Mouse (Mus musculus) cerebellum, adult 11 months (tissue): ENCODE measurements around the gene Cd44.

Source experiments
- DNase-seq: peaks from one replicate; pipeline ENCODE4 v3.0.0; 2022

Gene Cd44

GRCm38 (mm10) chr2:102867396-102868088 lies 33.9 kb downstream of the Cd44 start:
- DNase-seq = no peak

- no peak for DNase-seq
These were observed 34.9 kb downstream of the Cd44 start for GRCm38 (mm10) chr2:102866594-102866993.

- no peak for DNase-seq
These were observed 36.1 kb downstream of the Cd44 start for GRCm38 (mm10) chr2:102865354-102865752.

- no peak for DNase-seq
These were observed 36.6 kb downstream of the Cd44 start for GRCm38 (mm10) chr2:102864695-102865353.

- DNase-seq = no peak
These were observed 37.4 kb downstream of the Cd44 start for GRCm38 (mm10) chr2:102864036-102864435.

- no peak for DNase-seq
These were observed 37.9 kb downstream of the Cd44 start for GRCm38 (mm10) chr2:102863583-102863982.

- DNase-seq = no peak
These were observed 38.8 kb downstream of the Cd44 start for GRCm38 (mm10) chr2:102862706-102863105.

GRCm38 (mm10) chr2:102858271-102858670 lies 43.2 kb downstream of the Cd44 start:
- no peak for DNase-seq

- DNase-seq = no peak
These were observed 48.2 kb downstream of the Cd44 start for GRCm38 (mm10) chr2:102853297-102853696.

- DNase-seq = no peak
These were observed 49.5 kb downstream of the Cd44 start for GRCm38 (mm10) chr2:102851936-102852477.

- DNase-seq = no peak
These were observed 51.4 kb downstream of the Cd44 start for GRCm38 (mm10) chr2:102850026-102850425.

- no peak for DNase-seq
These were observed 52.5 kb downstream of the Cd44 start for GRCm38 (mm10) chr2:102848811-102849433.

GRCm38 (mm10) chr2:102841231-102841630 lies 60.2 kb downstream of the Cd44 start:
- DNase-seq = no peak

GRCm38 (mm10) chr2:102838179-102838578 lies 63.3 kb downstream of the Cd44 start:
- DNase-seq = no peak

- no peak for DNase-seq
These were observed 69.9 kb downstream of the Cd44 start for GRCm38 (mm10) chr2:102831547-102831946.

GRCm38 (mm10) chr2:102829201-102829600 lies 72.3 kb downstream of the Cd44 start:
- peak; percentile 45 for DNase-seq

GRCm38 (mm10) chr2:102828381-102828780 lies 73.1 kb downstream of the Cd44 start:
- DNase-seq = no peak

- no peak for DNase-seq
These were observed 73.6 kb downstream of the Cd44 start for GRCm38 (mm10) chr2:102827841-102828240.

- DNase-seq = no peak
These were observed 75.4 kb downstream of the Cd44 start for GRCm38 (mm10) chr2:102825961-102826633.

- DNase-seq = no peak
These were observed 79.4 kb downstream of the Cd44 start for GRCm38 (mm10) chr2:102822036-102822435.

- no peak for DNase-seq
These were observed 80.7 kb downstream of the Cd44 start for GRCm38 (mm10) chr2:102820790-102821189.

- DNase-seq = peak; percentile 4
These were observed 81.2 kb downstream of the Cd44 start for GRCm38 (mm10) chr2:102820225-102820711.

- no peak for DNase-seq
These were observed 86.1 kb downstream of the Cd44 start for GRCm38 (mm10) chr2:102815289-102815809.
